Mouse (Mus musculus): ENCODE measurements around the gene Gpx8.

- TF ChIP-seq CTCF (IDR thresholded peaks at IDR 0.05; ENCODE audit: low read depth) (no peak), EP300 (IDR thresholded peaks at IDR 0.05; ENCODE audit: low read depth) (no peak)
These were observed 32.8 kb upstream of the Gpx8 start for GRCm38 (mm10) chr13:113079021-113079420.
